ENCODE assay signal across 8 mouse cellular contexts in genomic region chr11:8652792-8653645, GRCm38 (mm10). TPM values are rescaled to one million over a fixed set of nuclear protein-coding genes. Genes with fewer than 3 reads are reported as not detected.
DNase-seq lines count a peak whose midpoint lies in the region; ATAC-seq and TF ChIP-seq lines count a peak whose summit lies in the region.

No protein-coding gene starts in this region.

- H3K9me3 ChIP-seq in heart, embryonic 12.5 days (replicated peaks), result 0 out of 2 replicates have a peak, but pooled peaks cover 2% of the 10 kb centered on the region
- peaks cover 2% of the 10 kb centered on the region; the same call in 1 of the 2 replicates for H3K9me3 ChIP-seq in lung, embryonic 14.5 days (ENCODE audit: low read depth, low read length)
- 0 out of 2 replicates have a peak, but pooled peaks cover 2% of the 10 kb centered on the region for H3K9me3 ChIP-seq in embryonic facial prominence, embryonic 14.5 days (ENCODE audit: control insufficient read depth, low read length)

- H3K36me3 ChIP-seq in heart, embryonic 12.5 days, result no peaks in the 10 kb centered on the region
- H3K36me3 ChIP-seq in lung, embryonic 14.5 days (ENCODE audit: insufficient read depth), result peaks cover 11% of the 10 kb centered on the region; the same call in 1 of the 2 replicates
- H3K36me3 ChIP-seq in embryonic facial prominence, embryonic 14.5 days (ENCODE audit: control insufficient read depth, insufficient read depth, low read length), result no peaks in the 10 kb centered on the region

- 0 out of 2 replicates have a peak overlapping the region, but pooled peaks have one; percentile 16 for H3K4me2 ChIP-seq in heart, embryonic 12.5 days
- peak overlapping the region; percentile 27; the same call in 1 of the 2 replicates for H3K4me2 ChIP-seq in lung, embryonic 14.5 days
- H3K4me2 ChIP-seq in embryonic facial prominence, embryonic 14.5 days (ENCODE audit: low read depth, low read length), result no peak overlapping the region

- no peak for ATAC-seq in heart, embryonic 12.5 days (ENCODE audit: insufficient number of reproducible peaks, low FRiP score)
- no peak for ATAC-seq in lung, embryonic 14.5 days (ENCODE audit: insufficient read depth)
- ATAC-seq in embryonic facial prominence, embryonic 14.5 days (ENCODE audit: low read depth), result no peak

- no peak for DNase-seq in heart, postnatal 25 days (ENCODE audit: low spot score)
- DNase-seq in lung, embryonic 14.5 days, result peak; percentile 66
- no peak for DNase-seq in lung, postnatal 36 days
- no peak for DNase-seq in embryonic facial prominence, embryonic 14.5 days (ENCODE audit: low spot score)
- DNase-seq in retina, embryonic 14.5 days (ENCODE audit: low spot score), result peak; percentile 37
- DNase-seq in c-Kit-positive CD71-positive TER-119-positive erythroid progenitor cells, embryonic 14.5 days (ENCODE audit: low spot score), result no peak
- DNase-seq in layer of hippocampus, postnatal 14 days (ENCODE audit: low spot score in 2 of 2), result no peak

- no peaks in the 10 kb centered on the region for H3K27me3 ChIP-seq in heart, embryonic 12.5 days (replicated peaks)
- H3K27me3 ChIP-seq in lung, embryonic 14.5 days (ENCODE audit: insufficient read depth, low read length), result no peaks in the 10 kb centered on the region
- H3K27me3 ChIP-seq in embryonic facial prominence, embryonic 14.5 days (replicated peaks; ENCODE audit: control insufficient read depth, insufficient read depth, low read length), result no peaks in the 10 kb centered on the region

- WGBS in heart, embryonic 12.5 days, result 47% methylated on average over 10 of the region's 10 CpGs
- 35% methylated on average over 10 of the region's 10 CpGs for WGBS in lung, embryonic 14.5 days
- WGBS in embryonic facial prominence, embryonic 14.5 days, result 36% methylated on average over 10 of the region's 10 CpGs

- intact Hi-C loops in heart, postnatal 25 days (cut with DNase I), result no loop called here

- no peak overlapping the region for H3K9ac ChIP-seq in heart, embryonic 12.5 days
- no peak overlapping the region; the same call in 1 of the 2 replicates for H3K9ac ChIP-seq in lung, embryonic 14.5 days
- H3K9ac ChIP-seq in embryonic facial prominence, embryonic 14.5 days (ENCODE audit: low read depth, low read length), result no peak overlapping the region

- H3K4me3 ChIP-seq in heart, embryonic 12.5 days, result no peak overlapping the region
- no peak overlapping the region for H3K4me3 ChIP-seq in lung, embryonic 14.5 days (ENCODE audit: low read depth, low read length)
- no peak overlapping the region for H3K4me3 ChIP-seq in embryonic facial prominence, embryonic 14.5 days (ENCODE audit: low read depth, low read length)

- peak overlapping the region; percentile 63; the same call in 1 of the 2 replicates for H3K27ac ChIP-seq in heart, embryonic 12.5 days (ENCODE audit: poor library complexity, severe bottlenecking)
- peak overlapping the region; percentile 76 for H3K27ac ChIP-seq in lung, embryonic 14.5 days (ENCODE audit: low read depth)
- peak overlapping the region; percentile 63 for H3K27ac ChIP-seq in embryonic facial prominence, embryonic 14.5 days (replicated peaks; ENCODE audit: low read depth, low read length)

- TF ChIP-seq CTCF in lung, embryonic 14.5 days (IDR thresholded peaks at IDR 0.05; ENCODE audit: low read depth), result peak; percentile 32

- H3K4me1 ChIP-seq in heart, embryonic 12.5 days (replicated peaks), result peaks cover 63% of the 10 kb centered on the region
- H3K4me1 ChIP-seq in lung, embryonic 14.5 days (ENCODE audit: insufficient read depth), result peaks cover 50% of the 10 kb centered on the region
- H3K4me1 ChIP-seq in embryonic facial prominence, embryonic 14.5 days (ENCODE audit: control insufficient read depth, insufficient read depth, low read length), result peaks cover 64% of the 10 kb centered on the region

RNA-seq across cellular contexts. Expression of gene Tns3, which starts 11.3 kb away (rescaled TPM):
- polyA plus RNA-seq in heart, embryonic 12.5 days (2016; fragmentation: Nextera tagmentation; extraction: Ambion mirVana), result 16.7 and 17.6 TPM in 2 replicates
- 10 to 100 TPM; 21.2 to 21.4 TPM for total RNA-seq in heart, postnatal 25 days (2021)
- polyA plus RNA-seq in lung, embryonic 14.5 days (2014; fragmentation: Nextera tagmentation; extraction: Ambion mirVana), result 34.7 and 41.0 TPM in 2 replicates
- polyA plus RNA-seq in embryonic facial prominence, embryonic 14.5 days (2014; fragmentation: Nextera tagmentation; extraction: Ambion mirVana), result 19.3 and 20.5 TPM in 2 replicates
- total RNA-seq in layer of hippocampus, postnatal 14 days (2021), result 10 to 100 TPM; 69.9 to 73.2 TPM

Comparison
In these comparisons a context has a peak if more than half of its experiments do, and no peak if none do; other contexts are left out.
1. DNase-seq: peak in lung, embryonic 14.5 days (single experiment) and retina, embryonic 14.5 days (single experiment); none in heart, postnatal 25 days (single experiment), lung, postnatal 36 days (single experiment), embryonic facial prominence, embryonic 14.5 days (single experiment), c-Kit-positive CD71-positive TER-119-positive erythroid progenitor cells, embryonic 14.5 days (single experiment) and layer of hippocampus, postnatal 14 days (0 of 2).
2. Peak in every context shown above with its lines, with median percentiles within 50 percentile points of each other: H3K27ac ChIP-seq.